Mouse (Mus musculus): ENCODE data around the gene Adora2a. TPM values are rescaled to one million over a fixed set of nuclear protein-coding genes. Genes with fewer than 3 reads are reported as not detected.

Adora2a gene
- polyA plus RNA-seq, 1 experiment = 1.3 TPM

DNA sequence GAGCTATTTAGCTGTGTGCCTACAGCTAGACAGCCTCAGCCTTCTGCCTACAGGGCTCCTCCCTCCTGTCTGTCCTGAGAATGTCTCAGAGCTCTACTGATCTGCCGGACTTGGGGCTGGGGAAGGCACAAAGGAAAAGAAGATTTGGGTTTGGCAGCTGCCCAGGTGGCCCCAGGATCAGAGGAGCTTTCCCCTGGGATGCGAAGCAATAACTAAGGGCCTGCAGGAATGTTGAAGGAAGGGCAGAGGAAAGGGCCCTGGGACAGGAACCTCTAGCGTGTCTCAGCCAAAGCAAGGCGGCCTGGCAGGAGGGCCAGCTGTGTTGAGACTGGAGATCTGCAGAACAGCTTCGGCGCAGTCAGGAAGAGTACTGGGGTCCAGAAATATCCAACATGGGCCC, 6.3 kb downstream of the Adora2a start:
- H3ac ChIP-seq (ENCODE audit: control insufficient read depth, insufficient read length) = no peak overlapping the region
- H3K79me2 ChIP-seq (ENCODE audit: control insufficient read depth, insufficient read depth) = no peaks in the 10 kb centered on the region
- no peaks in the 10 kb centered on the region for H3K36me3 ChIP-seq (ENCODE audit: control insufficient read depth, insufficient read depth)
- H3K4me3 ChIP-seq = no peak overlapping the region
- no peak for TF ChIP-seq USF1 (IDR thresholded peaks at IDR 0.05; ENCODE audit: low read depth)
- TF ChIP-seq E2F4 (IDR thresholded peaks at IDR 0.05; ENCODE audit: insufficient read depth) = no peak
- TF ChIP-seq CEBPB (IDR thresholded peaks at IDR 0.05; ENCODE audit: insufficient read depth, poor library complexity, severe bottlenecking) = no peak
- TF ChIP-seq TCF12 (IDR thresholded peaks at IDR 0.05; ENCODE audit: insufficient read depth, poor library complexity, severe bottlenecking) = no peak
- no peak for TF ChIP-seq MYOD1 (IDR thresholded peaks at IDR 0.05; ENCODE audit: control insufficient read depth in 1 of 3, insufficient read length in 2 of 3, low read depth in 2 of 3)
- no peak for TF ChIP-seq TCF3 (IDR thresholded peaks at IDR 0.05; ENCODE audit: insufficient read length, low read depth)
- TF ChIP-seq REST (IDR thresholded peaks at IDR 0.05; ENCODE audit: insufficient read depth, insufficient read length) = no peak
- TF ChIP-seq POLR2A (IDR thresholded peaks at IDR 0.05; ENCODE audit: insufficient read length, low read depth) = no peak
- no peak for TF ChIP-seq SRF (IDR thresholded peaks at IDR 0.05; ENCODE audit: control insufficient read depth, insufficient read length, low read depth)
- TF ChIP-seq MYOG (IDR thresholded peaks at IDR 0.05; ENCODE audit: control insufficient read depth in 1 of 3, insufficient read depth in 1 of 3, insufficient read length in 2 of 3, low read depth in 2 of 3) = no peak
- TF ChIP-seq MAX (IDR thresholded peaks at IDR 0.05; ENCODE audit: low read depth) = no peak
- no peak for TF ChIP-seq POLR2AphosphoS2 (IDR thresholded peaks at IDR 0.05; ENCODE audit: insufficient read length, low read depth)
- H3K4me2 ChIP-seq (ENCODE audit: low read depth) = no peak overlapping the region
- H3K27me3 ChIP-seq (ENCODE audit: control insufficient read depth, insufficient read depth, insufficient read length) = no peaks in the 10 kb centered on the region

DNA sequence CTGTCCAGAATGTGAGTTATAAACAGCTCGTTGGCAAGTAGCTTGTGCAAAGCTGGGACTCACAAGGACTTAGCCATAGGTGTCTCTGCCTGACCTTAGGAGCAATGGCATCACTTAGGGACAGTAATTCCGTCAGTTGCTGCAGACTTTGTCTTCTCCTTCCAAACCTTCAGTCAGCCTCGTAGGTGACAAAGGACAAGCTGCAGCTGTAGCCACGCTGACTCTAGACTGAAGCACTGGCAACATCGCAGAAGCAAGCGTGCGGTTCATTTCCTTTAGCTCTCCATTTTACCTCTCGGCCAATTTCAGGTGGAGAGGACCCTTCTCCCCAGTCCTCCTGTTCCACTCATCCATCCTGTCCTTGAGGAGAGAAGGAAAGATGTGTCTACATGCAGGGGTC, 7.3 kb downstream of the Adora2a start:
- Histone ChIP-seq H3K4me3 (no peak overlapping the region), H3K36me3 (ENCODE audit: control insufficient read depth, insufficient read depth) (no peaks in the 10 kb centered on the region), H3K79me2 (ENCODE audit: control insufficient read depth, insufficient read depth) (no peaks in the 10 kb centered on the region), H3K4me2 (ENCODE audit: low read depth) (no peak overlapping the region), H3ac (ENCODE audit: control insufficient read depth, insufficient read length) (no peak overlapping the region), H3K27me3 (ENCODE audit: control insufficient read depth, insufficient read depth, insufficient read length) (no peaks in the 10 kb centered on the region)
- TF ChIP-seq TCF12 (IDR thresholded peaks at IDR 0.05; ENCODE audit: insufficient read depth, poor library complexity, severe bottlenecking) = no peak
- TF ChIP-seq REST (IDR thresholded peaks at IDR 0.05; ENCODE audit: insufficient read depth, insufficient read length) = no peak
- no peak for TF ChIP-seq TCF3 (IDR thresholded peaks at IDR 0.05; ENCODE audit: insufficient read length, low read depth)
- no peak for TF ChIP-seq MYOG (IDR thresholded peaks at IDR 0.05; ENCODE audit: control insufficient read depth in 1 of 3, insufficient read depth in 1 of 3, insufficient read length in 2 of 3, low read depth in 2 of 3)
- no peak for TF ChIP-seq CEBPB (IDR thresholded peaks at IDR 0.05; ENCODE audit: insufficient read depth, poor library complexity, severe bottlenecking)
- no peak for TF ChIP-seq POLR2AphosphoS2 (IDR thresholded peaks at IDR 0.05; ENCODE audit: insufficient read length, low read depth)
- no peak for TF ChIP-seq E2F4 (IDR thresholded peaks at IDR 0.05; ENCODE audit: insufficient read depth)
- no peak for TF ChIP-seq SRF (IDR thresholded peaks at IDR 0.05; ENCODE audit: control insufficient read depth, insufficient read length, low read depth)

DNA sequence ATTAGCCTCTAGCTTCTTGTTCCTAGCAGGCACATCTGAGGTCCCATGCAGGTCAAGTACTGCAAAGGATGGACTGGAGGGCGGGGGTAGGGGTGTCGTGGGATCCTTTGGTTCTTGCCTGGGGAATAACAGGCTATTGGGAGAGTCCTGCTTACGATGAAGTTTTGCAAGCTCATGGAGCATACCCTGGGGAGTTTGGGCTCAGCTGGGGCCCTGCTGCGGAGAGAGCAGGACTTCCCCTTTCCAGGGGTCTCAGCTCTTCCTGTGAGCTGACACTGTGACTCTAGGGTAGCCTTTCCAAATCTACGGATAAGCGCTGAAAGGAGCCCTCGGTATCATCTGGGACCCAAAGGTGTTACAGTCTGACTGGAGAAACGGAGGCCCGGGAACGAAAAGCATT, 7.7 kb downstream of the Adora2a start:
- H3K27me3 ChIP-seq (ENCODE audit: control insufficient read depth, insufficient read depth, insufficient read length) = no peaks in the 10 kb centered on the region
- no peaks in the 10 kb centered on the region for H3K79me2 ChIP-seq (ENCODE audit: control insufficient read depth, insufficient read depth)
- no peaks in the 10 kb centered on the region for H3K36me3 ChIP-seq (ENCODE audit: control insufficient read depth, insufficient read depth)
- no peak overlapping the region for H3K4me2 ChIP-seq (ENCODE audit: low read depth)
- H3ac ChIP-seq (ENCODE audit: control insufficient read depth, insufficient read length) = no peak overlapping the region
- TF ChIP-seq TCF12 (IDR thresholded peaks at IDR 0.05; ENCODE audit: insufficient read depth, poor library complexity, severe bottlenecking) (no peak), SRF (IDR thresholded peaks at IDR 0.05; ENCODE audit: control insufficient read depth, insufficient read length, low read depth) (no peak), REST (IDR thresholded peaks at IDR 0.05; ENCODE audit: insufficient read depth, insufficient read length) (no peak), E2F4 (IDR thresholded peaks at IDR 0.05; ENCODE audit: insufficient read depth) (no peak), POLR2A (IDR thresholded peaks at IDR 0.05; ENCODE audit: insufficient read length, low read depth) (no peak), MYOG (IDR thresholded peaks at IDR 0.05; ENCODE audit: control insufficient read depth in 1 of 3, insufficient read depth in 1 of 3, insufficient read length in 2 of 3, low read depth in 2 of 3) (no peak), CEBPB (IDR thresholded peaks at IDR 0.05; ENCODE audit: insufficient read depth, poor library complexity, severe bottlenecking) (no peak), TCF3 (IDR thresholded peaks at IDR 0.05; ENCODE audit: insufficient read length, low read depth) (no peak), MYOD1 (IDR thresholded peaks at IDR 0.05; ENCODE audit: control insufficient read depth in 1 of 3, insufficient read length in 2 of 3, low read depth in 2 of 3) (no peak), MAX (IDR thresholded peaks at IDR 0.05; ENCODE audit: low read depth) (no peak), POLR2AphosphoS2 (IDR thresholded peaks at IDR 0.05; ENCODE audit: insufficient read length, low read depth) (no peak), USF1 (IDR thresholded peaks at IDR 0.05; ENCODE audit: low read depth) (no peak)
- no peak overlapping the region for H3K4me3 ChIP-seq

DNA sequence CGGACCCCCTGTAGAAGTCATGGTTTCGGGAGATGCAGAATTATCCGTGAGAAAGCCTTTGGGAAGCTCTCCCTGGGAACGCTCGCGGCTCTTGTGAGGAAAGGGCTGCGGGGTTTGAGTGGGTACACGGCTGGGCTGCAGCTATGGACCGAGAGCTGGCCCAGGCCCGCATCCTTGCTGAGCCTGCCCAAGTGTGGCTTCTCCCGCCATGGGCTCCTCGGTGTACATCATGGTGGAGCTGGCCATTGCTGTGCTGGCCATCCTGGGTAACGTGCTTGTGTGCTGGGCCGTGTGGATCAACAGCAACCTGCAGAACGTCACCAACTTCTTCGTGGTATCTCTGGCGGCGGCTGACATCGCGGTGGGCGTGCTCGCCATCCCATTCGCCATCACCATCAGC, 9.1 kb downstream of the Adora2a start:
- Histone ChIP-seq H3K79me2 (ENCODE audit: control insufficient read depth, insufficient read depth) (no peaks in the 10 kb centered on the region), H3K4me3 (no peak overlapping the region), H3K36me3 (ENCODE audit: control insufficient read depth, insufficient read depth) (no peaks in the 10 kb centered on the region), H3ac (ENCODE audit: control insufficient read depth, insufficient read length) (no peak overlapping the region), H3K27me3 (ENCODE audit: control insufficient read depth, insufficient read depth, insufficient read length) (no peaks in the 10 kb centered on the region), H3K4me2 (ENCODE audit: low read depth) (no peak overlapping the region)
- TF ChIP-seq TCF12 (IDR thresholded peaks at IDR 0.05; ENCODE audit: insufficient read depth, poor library complexity, severe bottlenecking) (no peak), TCF3 (IDR thresholded peaks at IDR 0.05; ENCODE audit: insufficient read length, low read depth) (no peak), MYOG (IDR thresholded peaks at IDR 0.05; ENCODE audit: control insufficient read depth in 1 of 3, insufficient read depth in 1 of 3, insufficient read length in 2 of 3, low read depth in 2 of 3) (no peak), E2F4 (IDR thresholded peaks at IDR 0.05; ENCODE audit: insufficient read depth) (no peak), POLR2A (IDR thresholded peaks at IDR 0.05; ENCODE audit: insufficient read length, low read depth) (no peak), POLR2AphosphoS2 (IDR thresholded peaks at IDR 0.05; ENCODE audit: insufficient read length, low read depth) (no peak), USF1 (IDR thresholded peaks at IDR 0.05; ENCODE audit: low read depth) (no peak), REST (IDR thresholded peaks at IDR 0.05; ENCODE audit: insufficient read depth, insufficient read length) (no peak), SRF (IDR thresholded peaks at IDR 0.05; ENCODE audit: control insufficient read depth, insufficient read length, low read depth) (no peak), MAX (IDR thresholded peaks at IDR 0.05; ENCODE audit: low read depth) (no peak), CEBPB (IDR thresholded peaks at IDR 0.05; ENCODE audit: insufficient read depth, poor library complexity, severe bottlenecking) (no peak), MYOD1 (IDR thresholded peaks at IDR 0.05; ENCODE audit: control insufficient read depth in 1 of 3, insufficient read length in 2 of 3, low read depth in 2 of 3) (no peak)

All from myocyte (in vitro differentiated cells).